Mouse (Mus musculus): ENCODE results near the gene Ctsl. TPM values are rescaled to one million over a fixed set of nuclear protein-coding genes. Genes with fewer than 3 reads are reported as not detected.

The Ctsl gene
- total and polyA plus RNA-seq, 2 experiments from 2014 or later = 125 to 227 TPM

- H3K4me2 ChIP-seq (ENCODE audit: low read depth, low read length) = no peak overlapping the region
- H3K27me3 ChIP-seq (ENCODE audit: control insufficient read depth, insufficient read depth, low read length) = no peaks in the 10 kb centered on the region
- H3K36me3 ChIP-seq (replicated peaks; ENCODE audit: control insufficient read depth, insufficient read depth, low read length) = no peaks in the 10 kb centered on the region
- no peak overlapping the region for H3K9ac ChIP-seq (replicated peaks; ENCODE audit: low read depth, low read length)
- H3K9me3 ChIP-seq (replicated peaks; ENCODE audit: control insufficient read depth, low read length) = no peaks in the 10 kb centered on the region
- peaks cover 11% of the 10 kb centered on the region; the same call in 1 of the 2 replicates for H3K4me1 ChIP-seq (ENCODE audit: control insufficient read depth, insufficient read depth)
- DNase-seq (ENCODE audit: low spot score) (no peak), ATAC-seq (ENCODE audit: insufficient read depth, low read depth) (no peak)
- 50% methylated on average over 3 of the region's 3 CpGs for WGBS
- H3K27ac ChIP-seq (ENCODE audit: low read depth) = peak overlapping the region; percentile 71
- TF ChIP-seq EP300 (IDR thresholded peaks at IDR 0.05; ENCODE audit: low read depth) = no peak
- no peak for TF ChIP-seq CTCF (IDR thresholded peaks at IDR 0.05; ENCODE audit: low read depth)
- no peak overlapping the region for H3K4me3 ChIP-seq (ENCODE audit: low read depth, low read length)
Observed at GRCm38 (mm10) chr13:64402006-64402405, 31.3 kb upstream of the Ctsl start.

- Histone ChIP-seq H3K4me1 (ENCODE audit: control insufficient read depth, insufficient read depth) (peaks cover 11% of the 10 kb centered on the region; the same call in 1 of the 2 replicates), H3K27ac (ENCODE audit: low read depth) (peak overlapping the region; percentile 71), H3K9me3 (replicated peaks; ENCODE audit: control insufficient read depth, low read length) (no peaks in the 10 kb centered on the region), H3K36me3 (replicated peaks; ENCODE audit: control insufficient read depth, insufficient read depth, low read length) (no peaks in the 10 kb centered on the region), H3K9ac (replicated peaks; ENCODE audit: low read depth, low read length) (no peak overlapping the region), H3K4me3 (ENCODE audit: low read depth, low read length) (no peak overlapping the region), H3K27me3 (ENCODE audit: control insufficient read depth, insufficient read depth, low read length) (no peaks in the 10 kb centered on the region), H3K4me2 (ENCODE audit: low read depth, low read length) (peak overlapping the region; percentile 32; the same call in 1 of the 2 replicates)
- TF ChIP-seq CTCF (IDR thresholded peaks at IDR 0.05; ENCODE audit: low read depth) (no peak), EP300 (IDR thresholded peaks at IDR 0.05; ENCODE audit: low read depth) (no peak)
- DNase-seq (ENCODE audit: low spot score) (peak; percentile 74), ATAC-seq (ENCODE audit: insufficient read depth, low read depth) (peak; percentile 86)
- 29% methylated on average over 7 of the region's 7 CpGs for WGBS
Observed at GRCm38 (mm10) chr13:64400801-64401361, 30.2 kb upstream of the Ctsl start.

GRCm38 (mm10) chr13:64399906-64400305, 29.2 kb upstream of the Ctsl start:
- Histone ChIP-seq H3K9ac (replicated peaks; ENCODE audit: low read depth, low read length) (no peak overlapping the region), H3K4me3 (ENCODE audit: low read depth, low read length) (no peak overlapping the region), H3K27ac (ENCODE audit: low read depth) (no peak overlapping the region), H3K36me3 (replicated peaks; ENCODE audit: control insufficient read depth, insufficient read depth, low read length) (no peaks in the 10 kb centered on the region), H3K4me2 (ENCODE audit: low read depth, low read length) (no peak overlapping the region), H3K4me1 (ENCODE audit: control insufficient read depth, insufficient read depth) (peaks cover 11% of the 10 kb centered on the region; the same call in 1 of the 2 replicates), H3K27me3 (ENCODE audit: control insufficient read depth, insufficient read depth, low read length) (no peaks in the 10 kb centered on the region), H3K9me3 (replicated peaks; ENCODE audit: control insufficient read depth, low read length) (no peaks in the 10 kb centered on the region)
- WGBS = 59% methylated on average over 3 of the region's 3 CpGs
- TF ChIP-seq CTCF (IDR thresholded peaks at IDR 0.05; ENCODE audit: low read depth) = no peak
- no peak for TF ChIP-seq EP300 (IDR thresholded peaks at IDR 0.05; ENCODE audit: low read depth)
- ATAC-seq (ENCODE audit: insufficient read depth, low read depth) = no peak
- no peak for DNase-seq (ENCODE audit: low spot score)

- Histone ChIP-seq H3K4me1 (ENCODE audit: control insufficient read depth, insufficient read depth) (peaks cover 5% of the 10 kb centered on the region; the same call in 1 of the 2 replicates), H3K27me3 (ENCODE audit: control insufficient read depth, insufficient read depth, low read length) (no peaks in the 10 kb centered on the region), H3K9ac (replicated peaks; ENCODE audit: low read depth, low read length) (no peak overlapping the region), H3K36me3 (replicated peaks; ENCODE audit: control insufficient read depth, insufficient read depth, low read length) (no peaks in the 10 kb centered on the region), H3K4me3 (ENCODE audit: low read depth, low read length) (no peak overlapping the region), H3K9me3 (replicated peaks; ENCODE audit: control insufficient read depth, low read length) (no peaks in the 10 kb centered on the region), H3K27ac (ENCODE audit: low read depth) (no peak overlapping the region), H3K4me2 (ENCODE audit: low read depth, low read length) (no peak overlapping the region)
- no peak for DNase-seq (ENCODE audit: low spot score)
- TF ChIP-seq EP300 (IDR thresholded peaks at IDR 0.05; ENCODE audit: low read depth) (no peak), CTCF (IDR thresholded peaks at IDR 0.05; ENCODE audit: low read depth) (no peak)
- no peak for ATAC-seq (ENCODE audit: insufficient read depth, low read depth)
- WGBS = 93% methylated on average over 1 of the region's 1 CpGs
Observed at GRCm38 (mm10) chr13:64398065-64398464, 27.4 kb upstream of the Ctsl start.

- Histone ChIP-seq H3K4me2 (ENCODE audit: low read depth, low read length) (no peak overlapping the region), H3K36me3 (replicated peaks; ENCODE audit: control insufficient read depth, insufficient read depth, low read length) (no peaks in the 10 kb centered on the region), H3K9me3 (replicated peaks; ENCODE audit: control insufficient read depth, low read length) (no peaks in the 10 kb centered on the region), H3K9ac (replicated peaks; ENCODE audit: low read depth, low read length) (no peak overlapping the region), H3K27me3 (ENCODE audit: control insufficient read depth, insufficient read depth, low read length) (no peaks in the 10 kb centered on the region), H3K27ac (ENCODE audit: low read depth) (no peak overlapping the region), H3K4me1 (ENCODE audit: control insufficient read depth, insufficient read depth) (peaks cover 5% of the 10 kb centered on the region; the same call in 1 of the 2 replicates), H3K4me3 (ENCODE audit: low read depth, low read length) (no peak overlapping the region)
- 36% methylated on average over 8 of the region's 8 CpGs for WGBS
- ATAC-seq (ENCODE audit: insufficient read depth, low read depth) (no peak), DNase-seq (ENCODE audit: low spot score) (no peak)
- TF ChIP-seq EP300 (IDR thresholded peaks at IDR 0.05; ENCODE audit: low read depth) (no peak), CTCF (IDR thresholded peaks at IDR 0.05; ENCODE audit: low read depth) (no peak)
Observed at GRCm38 (mm10) chr13:64396979-64397378, 26.3 kb upstream of the Ctsl start.

- Histone ChIP-seq H3K9ac (replicated peaks; ENCODE audit: low read depth, low read length) (no peak overlapping the region), H3K4me2 (ENCODE audit: low read depth, low read length) (no peak overlapping the region), H3K4me3 (ENCODE audit: low read depth, low read length) (no peak overlapping the region), H3K27me3 (ENCODE audit: control insufficient read depth, insufficient read depth, low read length) (no peaks in the 10 kb centered on the region), H3K9me3 (replicated peaks; ENCODE audit: control insufficient read depth, low read length) (no peaks in the 10 kb centered on the region), H3K36me3 (replicated peaks; ENCODE audit: control insufficient read depth, insufficient read depth, low read length) (no peaks in the 10 kb centered on the region), H3K4me1 (ENCODE audit: control insufficient read depth, insufficient read depth) (no peaks in the 10 kb centered on the region), H3K27ac (ENCODE audit: low read depth) (no peak overlapping the region)
- TF ChIP-seq EP300 (IDR thresholded peaks at IDR 0.05; ENCODE audit: low read depth) (no peak), CTCF (IDR thresholded peaks at IDR 0.05; ENCODE audit: low read depth) (no peak)
- DNase-seq (ENCODE audit: low spot score) (no peak), ATAC-seq (ENCODE audit: insufficient read depth, low read depth) (no peak)
- 67% methylated on average over 4 of the region's 4 CpGs for WGBS
Observed at GRCm38 (mm10) chr13:64388415-64388814, 17.7 kb upstream of the Ctsl start.

All from heart, postnatal 0 days (tissue).